Mouse (Mus musculus): ENCODE results near the gene Etl4.

- TF ChIP-seq CEBPB (IDR thresholded peaks at IDR 0.05; ENCODE audit: insufficient read depth, poor library complexity, severe bottlenecking) (no peak), MAX (IDR thresholded peaks at IDR 0.05; ENCODE audit: low read depth) (no peak), USF1 (IDR thresholded peaks at IDR 0.05; ENCODE audit: low read depth) (no peak), POLR2A (IDR thresholded peaks at IDR 0.05; ENCODE audit: insufficient read length, low read depth) (no peak), E2F4 (IDR thresholded peaks at IDR 0.05; ENCODE audit: insufficient read depth) (no peak), POLR2AphosphoS2 (IDR thresholded peaks at IDR 0.05; ENCODE audit: insufficient read length, low read depth) (no peak), REST (IDR thresholded peaks at IDR 0.05; ENCODE audit: insufficient read depth, insufficient read length) (no peak), SRF (IDR thresholded peaks at IDR 0.05; ENCODE audit: control insufficient read depth, insufficient read length, low read depth) (no peak)
Measured at GRCm38 (mm10) chr2:20508724-20509052, 599.1 kb downstream of the Etl4 start.

Measured in myocyte (in vitro differentiated cells).